Mouse (Mus musculus) embryo, embryonic 11 days (tissue): Measurements from ENCODE around the gene Nop53.
"Not testable (repeated sequence)": the region's sequence is repeated elsewhere in the genome, so short reads cannot be mapped to it uniquely, and the experiment has no call there.

Experiments
- DNase-seq: peaks from one replicate; pipeline ENCODE4 v3.0.0-alpha.2; 2015

Gene Nop53

DNA sequence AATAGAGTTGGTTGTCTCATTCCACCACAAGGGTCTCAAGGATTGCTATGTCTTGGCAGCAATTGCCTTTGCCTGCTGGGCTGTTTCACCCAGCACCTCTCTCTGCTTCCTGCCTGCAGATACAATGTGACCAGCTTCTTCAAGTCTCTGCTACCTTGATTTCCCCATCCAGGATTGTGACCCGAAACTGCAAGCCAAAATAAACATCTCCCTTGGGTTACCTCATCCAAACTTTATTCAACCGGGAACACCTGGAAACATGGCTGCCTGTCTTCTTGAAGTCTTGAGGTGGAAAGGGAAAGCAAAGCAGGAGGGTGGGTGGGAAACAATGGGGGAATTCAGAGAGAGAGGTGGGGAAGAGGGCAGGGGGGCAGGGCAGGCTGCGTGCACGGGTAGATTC, 28.9 kb downstream of the Nop53 start:
- DNase-seq = no peak

DNA sequence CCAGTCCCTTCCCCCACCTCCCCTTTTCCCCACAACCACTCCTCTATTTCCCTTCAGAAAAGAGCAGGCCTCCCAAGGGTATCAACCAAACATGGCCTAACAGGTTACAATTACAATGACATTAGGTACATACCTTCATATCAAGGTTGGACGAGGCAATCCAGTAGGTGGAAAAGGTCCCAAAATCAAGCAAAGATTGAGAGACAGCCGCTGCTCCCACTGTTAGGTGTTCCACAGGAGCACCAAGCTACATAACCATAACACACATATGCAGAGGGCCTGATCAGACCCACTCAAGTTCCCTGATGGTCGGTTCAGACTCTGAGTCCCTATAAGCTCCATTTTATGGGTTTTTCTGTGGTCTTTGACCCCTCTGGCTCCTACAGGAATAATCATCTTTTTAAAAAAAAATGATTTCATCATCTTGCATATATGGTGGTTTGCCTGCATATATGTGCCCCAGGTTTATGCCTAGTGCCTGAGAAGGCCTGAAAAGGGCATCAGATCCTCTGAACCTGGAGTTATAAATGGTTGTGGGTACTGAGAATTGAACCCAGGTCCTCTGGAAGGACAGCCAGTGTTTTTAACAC, 29.6 kb downstream of the Nop53 start:
- DNase-seq = no peak

DNA sequence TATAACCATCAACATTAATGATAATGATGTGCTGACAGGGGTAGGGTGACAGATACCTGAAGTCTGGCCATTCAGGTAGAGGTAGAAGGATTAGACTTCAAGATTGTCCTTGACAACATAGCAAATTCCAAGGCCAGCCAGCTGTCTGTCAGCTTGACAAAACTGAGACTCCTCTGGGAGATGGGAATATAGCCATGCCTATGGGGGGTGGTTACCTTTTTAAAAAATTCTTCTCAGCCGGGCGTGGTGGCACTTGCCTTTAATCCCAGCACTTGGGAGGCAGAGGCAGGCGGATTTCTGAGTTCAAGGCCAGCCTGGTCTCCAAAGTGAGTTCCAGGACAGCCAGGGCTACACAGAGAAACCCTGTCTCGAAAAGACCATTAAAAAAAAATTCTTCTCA, 30.2 kb downstream of the Nop53 start:
- not testable (repeated sequence) for DNase-seq

DNA sequence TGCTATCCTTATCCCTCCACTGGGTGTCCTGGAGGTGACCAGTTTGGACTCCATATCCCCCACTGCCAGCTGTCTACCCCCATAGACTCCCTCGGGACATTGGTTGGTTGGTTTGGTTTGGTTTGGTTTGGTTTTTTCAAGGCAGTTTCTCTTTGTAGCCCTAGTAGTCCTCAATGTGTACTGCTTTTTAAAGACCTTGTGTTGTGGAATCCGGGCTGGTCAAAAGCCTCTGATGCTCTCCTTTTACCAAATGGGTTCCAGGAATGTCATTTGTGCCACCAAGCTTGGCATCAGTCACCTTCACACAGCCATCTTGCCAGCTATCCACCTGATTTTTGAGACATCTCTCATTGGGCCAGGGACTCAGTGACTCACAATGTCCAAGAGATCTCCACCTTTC, 31.1 kb downstream of the Nop53 start:
- no peak for DNase-seq

DNA sequence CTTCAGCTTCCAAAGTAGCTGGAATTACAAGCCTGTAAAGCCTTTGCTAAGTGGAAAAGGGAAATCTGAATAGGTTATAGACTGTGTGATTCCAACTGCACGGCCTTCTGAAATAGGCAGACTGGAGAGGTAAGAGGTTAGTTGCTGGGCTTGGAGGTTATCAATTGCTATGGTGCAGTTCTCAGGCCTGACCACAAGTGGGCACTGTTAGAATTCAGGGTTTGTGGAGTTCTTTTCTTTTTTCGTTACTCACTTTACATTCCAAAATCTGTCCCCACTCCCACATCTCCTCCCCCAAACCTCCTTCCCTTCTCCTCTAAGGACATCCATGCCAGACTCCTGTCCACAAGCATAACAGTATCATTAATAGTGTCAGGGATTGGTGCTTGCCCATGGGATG, 31.6 kb downstream of the Nop53 start:
- DNase-seq = peak; percentile 43

DNA sequence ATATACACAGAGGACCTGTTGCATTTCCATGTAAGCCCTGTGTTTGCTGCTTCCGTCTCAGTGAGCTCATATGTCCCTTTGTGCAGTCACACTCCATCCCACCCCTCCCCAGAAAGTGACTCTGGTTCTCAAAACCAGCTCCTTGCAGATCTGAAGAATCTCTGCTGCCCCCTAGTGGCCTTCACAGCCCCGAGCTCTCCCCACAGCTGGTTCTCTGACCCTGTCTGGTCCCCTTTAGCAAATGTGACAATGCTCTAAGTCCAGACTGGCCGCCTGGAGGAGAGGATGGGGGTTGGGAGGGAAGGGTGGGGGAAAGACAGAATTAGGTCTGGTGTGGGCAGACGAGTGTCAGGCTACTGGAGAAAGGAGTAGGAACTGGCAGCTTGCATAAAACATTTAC, 33.7 kb downstream of the Nop53 start:
- peak; percentile 89 for DNase-seq

DNA sequence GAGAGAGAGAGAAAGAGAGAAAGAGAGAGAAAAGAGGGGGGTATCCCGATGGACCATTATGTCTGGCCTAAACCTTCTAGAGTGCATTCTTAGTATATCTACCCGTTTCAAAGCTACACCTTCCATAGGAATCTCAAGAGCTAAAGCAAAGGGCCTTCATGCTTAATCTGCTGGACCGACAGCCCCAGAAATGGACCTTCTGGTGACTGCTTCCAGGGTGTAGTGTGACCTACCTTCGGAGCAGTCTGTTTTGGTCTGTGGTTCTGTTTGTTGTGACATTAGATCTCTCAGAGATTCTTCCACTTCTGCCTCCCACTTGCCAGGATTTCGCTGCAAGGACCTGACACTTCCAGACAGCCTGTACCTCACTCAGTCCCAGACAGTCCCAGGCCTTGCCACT, 35.4 kb downstream of the Nop53 start:
- no peak for DNase-seq

DNA sequence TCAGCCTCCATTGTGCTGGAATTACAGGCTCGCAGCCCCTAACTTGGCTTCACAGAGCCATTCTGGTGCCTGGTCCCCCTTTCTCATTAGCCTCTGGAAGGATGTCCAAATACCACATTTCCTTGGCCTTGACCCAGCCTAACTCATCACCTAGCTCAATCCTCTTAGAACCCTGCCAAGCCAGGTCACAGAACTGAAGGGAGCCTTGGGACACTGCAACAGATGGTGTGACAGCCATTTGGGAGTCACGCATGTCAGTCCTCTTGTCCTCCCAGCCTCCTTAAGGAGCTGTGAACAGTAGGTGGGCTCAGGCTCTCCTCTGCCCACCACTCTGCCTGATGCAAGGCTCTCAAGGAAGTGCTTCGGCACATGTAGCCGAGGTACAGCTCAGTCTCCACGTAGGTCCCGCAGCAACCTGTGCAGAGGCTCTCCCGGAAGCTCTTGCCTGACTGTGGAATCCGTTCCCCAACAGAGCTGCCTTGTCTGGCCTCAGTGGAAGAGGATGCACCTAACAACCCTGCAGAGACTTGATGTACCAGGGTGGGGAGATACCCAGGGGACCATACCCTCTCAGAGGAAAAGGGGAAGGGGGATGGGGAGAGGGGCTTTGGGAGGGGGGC, 37.8 kb downstream of the Nop53 start:
- DNase-seq = no peak

DNA sequence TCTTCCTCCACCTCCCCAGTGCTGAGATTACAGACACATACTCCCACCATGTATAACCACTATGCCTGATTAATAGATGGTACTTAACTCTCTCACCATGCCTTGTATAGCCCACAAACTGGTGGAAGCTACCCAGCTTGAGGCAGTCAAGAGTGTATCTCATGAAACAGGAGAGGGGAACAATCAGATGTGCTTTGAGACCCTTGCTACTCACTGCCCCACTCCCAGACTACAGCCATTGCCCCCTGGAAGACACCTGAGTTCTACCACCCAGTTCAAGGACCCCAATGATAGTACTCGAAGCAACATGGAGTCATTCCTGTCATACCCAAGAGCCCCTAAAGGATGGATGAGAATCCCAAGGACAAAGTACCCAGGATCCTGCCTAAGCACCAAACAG, 39.3 kb downstream of the Nop53 start:
- no peak for DNase-seq

DNA sequence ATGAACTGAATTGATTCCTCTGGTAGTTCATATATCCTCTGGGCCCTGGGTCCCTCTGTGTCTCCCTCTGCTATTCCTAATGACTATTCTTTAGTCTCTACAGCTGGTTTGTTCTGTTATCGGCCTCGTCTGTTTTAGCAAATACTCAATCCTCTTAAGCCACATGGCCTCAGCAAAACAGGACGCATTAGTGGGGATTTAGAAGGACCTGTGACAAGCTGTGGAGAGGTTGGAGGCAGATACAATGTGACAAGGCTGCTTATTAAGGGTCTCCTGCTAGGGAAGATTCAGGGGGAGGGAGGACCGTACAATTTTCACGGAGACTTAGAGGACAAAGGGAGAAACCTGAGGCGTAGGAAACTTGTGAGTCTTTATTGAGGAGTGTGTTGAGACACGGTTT, 40.0 kb downstream of the Nop53 start:
- DNase-seq = no peak

DNA sequence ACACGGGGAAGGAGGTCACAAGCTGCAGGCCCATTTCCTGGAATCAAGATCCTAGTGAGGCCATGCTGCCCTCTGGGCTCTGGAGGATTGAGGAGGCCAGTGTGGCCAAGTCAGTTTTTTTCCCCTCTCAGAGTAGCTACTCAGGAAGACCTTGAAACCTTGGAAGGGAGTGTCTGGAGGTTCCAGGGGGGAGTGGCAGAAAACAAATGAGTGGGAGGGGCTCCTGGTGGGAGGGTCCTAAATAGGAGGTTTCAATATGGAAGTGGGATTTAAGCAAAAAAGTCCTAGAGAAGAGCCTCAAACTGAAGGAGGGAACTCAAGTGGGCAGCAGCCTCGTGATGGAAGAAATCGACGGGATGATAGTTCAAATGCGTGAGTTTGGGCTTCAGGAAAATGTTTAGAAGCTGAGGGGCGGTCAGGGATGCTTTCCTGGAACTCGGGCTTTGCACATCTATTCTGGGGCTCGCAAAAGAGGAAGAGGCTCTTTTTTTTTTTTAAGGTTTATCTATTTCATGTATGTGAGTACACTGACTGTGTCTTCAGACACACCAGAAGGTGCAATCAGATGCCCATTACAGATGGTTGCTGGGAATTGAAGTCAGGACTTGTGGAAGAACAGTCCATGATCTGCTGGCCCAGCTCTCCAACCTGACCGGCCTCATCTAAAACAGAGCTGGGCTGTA, 44.4 kb downstream of the Nop53 start:
- DNase-seq = no peak

DNA sequence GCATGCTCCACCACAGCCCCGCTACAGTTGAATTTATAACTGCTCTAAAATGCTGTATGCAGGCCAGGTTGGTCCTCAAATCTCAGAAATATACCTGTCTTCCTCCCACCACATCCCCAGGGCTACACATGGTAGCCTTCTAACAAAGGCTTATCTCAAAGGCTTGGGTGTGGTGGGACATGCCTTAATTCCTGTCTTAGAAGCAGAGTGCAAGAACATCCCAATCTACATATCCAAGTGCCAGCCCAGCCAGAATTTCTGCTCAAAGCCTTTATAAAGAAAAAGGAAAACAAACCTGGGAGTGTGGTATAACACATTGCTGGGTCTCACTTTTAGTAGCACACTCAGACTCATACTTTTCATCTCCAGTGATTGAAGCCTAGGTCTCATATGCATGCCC, 51.6 kb downstream of the Nop53 start:
- DNase-seq = no peak
